Mouse (Mus musculus) stomach, postnatal 0 days (tissue): ENCODE results near the gene Efna5. TPM values are rescaled to one million over a fixed set of nuclear protein-coding genes. Genes with fewer than 3 reads are reported as not detected.

Source experiments
- ATAC-seq: fragments of 200-750 bp; cut with Nextera tagmentation; 2 replicates; pipeline ENCODE4 v1.8.0; 2017; ENCODE audit not compliant: low FRiP score, low TSS enrichment
- DNase-seq: peaks from one replicate; pipeline ENCODE4 v3.0.0-alpha.2; 2016; ENCODE audit warnings: low spot score
- H3K27ac ChIP-seq: fragments of 300-500 bp; sonication (generic); replicated peaks from 2 replicates; pipeline ENCODE4 v1.5.1; 2014; ENCODE audit warnings: mild to moderate bottlenecking, control low read depth
- H3K27me3 ChIP-seq: fragments of 300-500 bp; sonication (generic); 2 replicates; pipeline ENCODE4 v1.6.1; 2014; ENCODE audit warnings: low read length; ENCODE audit not compliant: control insufficient read depth, insufficient read depth
- H3K36me3 ChIP-seq: fragments of 300-500 bp; sonication (generic); 2 replicates; pipeline ENCODE4 v1.6.1; 2014; ENCODE audit warnings: low read length, mixed read lengths; ENCODE audit not compliant: control insufficient read depth, insufficient read depth
- H3K4me1 ChIP-seq: fragments of 300-500 bp; sonication (generic); replicated peaks from 2 replicates; pipeline ENCODE4 v1.6.1; 2014; ENCODE audit warnings: antibody characterized with exemption; ENCODE audit not compliant: control insufficient read depth, insufficient read depth
- H3K4me2 ChIP-seq: fragments of 300-500 bp; sonication (generic); replicated peaks from 2 replicates; pipeline ENCODE4 v1.6.1; 2014; ENCODE audit warnings: low read depth, mild to moderate bottlenecking, control low read depth, moderate library complexity
- H3K4me3 ChIP-seq: fragments of 300-500 bp; sonication (generic); 2 replicates; pipeline ENCODE4 v1.5.1; 2014; ENCODE audit warnings: low read depth, low read length, control low read depth
- H3K9ac ChIP-seq: fragments of 300-500 bp; sonication (generic); 2 replicates; pipeline ENCODE4 v1.6.1; 2014; ENCODE audit warnings: mild to moderate bottlenecking, low read length, control low read depth, mixed read lengths
- H3K9me3 ChIP-seq: fragments of 300-500 bp; sonication (generic); 2 replicates; pipeline ENCODE4 v1.6.1; 2016; ENCODE audit warnings: low read length; ENCODE audit not compliant: control insufficient read depth
- CTCF ChIP-seq: IDR thresholded peaks from 2 replicates; pipeline ENCODE4 v1.5.1; 2016; ENCODE audit warnings: antibody characterized with exemption, low read depth, mild to moderate bottlenecking, moderate library complexity
- EP300 ChIP-seq: optimal IDR thresholded peaks from 2 replicates; pipeline ENCODE3; 2016; ENCODE audit warnings: antibody characterized with exemption
- WGBS: fragments of 180-500 bp; shearing (Covaris S2); extraction: QIAGEN DNeasy Blood & Tissue Kit; methylation state at CpG from one replicate; pipeline ENCODE4 v1.1.7; 2014; 5-methylcytosine and 5-hydroxymethylcytosine counted together
- polyA plus RNA-seq: library from polyadenylated mRNA; unstranded; fragments of >200 nt; fragmentation: Nextera tagmentation; extraction: Ambion mirVana; gene quantifications from 2 replicates; pipeline ENCODE4 v1.2.1, GENCODE M21; 2015

Gene Efna5
- polyA plus RNA-seq, 1 experiment from 2014 or later: 23.9 TPM

GRCm38 (mm10) chr17:62816879-62817278 lies 64.2 kb downstream of the Efna5 start:
- no peaks in the 10 kb centered on the region for H3K27me3 ChIP-seq
- 0 out of 2 replicates have a peak, but pooled peaks cover 4% of the 10 kb centered on the region for H3K4me1 ChIP-seq
- WGBS: 30% methylated on average over 10 of the region's 10 CpGs
- H3K9ac ChIP-seq: no peak overlapping the region
- no peak overlapping the region for H3K4me3 ChIP-seq
- H3K4me2 ChIP-seq: no peak overlapping the region; the same call in 1 of the 2 replicates
- no peak overlapping the region for H3K27ac ChIP-seq
- TF ChIP-seq CTCF: no peak
- no peak for TF ChIP-seq EP300
- no peaks in the 10 kb centered on the region for H3K9me3 ChIP-seq
- ATAC-seq (no peak), DNase-seq (no peak)
- H3K36me3 ChIP-seq: no peaks in the 10 kb centered on the region

- Histone ChIP-seq H3K4me2 (no peak overlapping the region), H3K9me3 (no peaks in the 10 kb centered on the region), H3K4me1 (0 out of 2 replicates have a peak, but pooled peaks cover 2% of the 10 kb centered on the region), H3K9ac (no peak overlapping the region), H3K36me3 (no peaks in the 10 kb centered on the region), H3K27ac (no peak overlapping the region), H3K4me3 (no peak overlapping the region), H3K27me3 (no peaks in the 10 kb centered on the region)
- DNase-seq (no peak), ATAC-seq (no peak)
- TF ChIP-seq CTCF (no peak), EP300 (no peak)
- WGBS: 84% methylated on average over 6 of the region's 6 CpGs
These were observed 67.7 kb downstream of the Efna5 start for GRCm38 (mm10) chr17:62813461-62813860.

- DNase-seq (no peak), ATAC-seq (no peak)
- Histone ChIP-seq H3K4me1 (no peaks in the 10 kb centered on the region), H3K9me3 (no peaks in the 10 kb centered on the region), H3K9ac (no peak overlapping the region), H3K4me3 (no peak overlapping the region), H3K27me3 (no peaks in the 10 kb centered on the region), H3K4me2 (no peak overlapping the region), H3K27ac (no peak overlapping the region), H3K36me3 (no peaks in the 10 kb centered on the region)
- TF ChIP-seq CTCF (no peak), EP300 (no peak)
- WGBS: 89% methylated on average over 4 of the region's 4 CpGs
These were observed 73.2 kb downstream of the Efna5 start for GRCm38 (mm10) chr17:62807891-62808290.

GRCm38 (mm10) chr17:62806646-62807045 lies 74.5 kb downstream of the Efna5 start:
- H3K4me3 ChIP-seq: no peak overlapping the region
- DNase-seq: no peak
- H3K27me3 ChIP-seq: no peaks in the 10 kb centered on the region
- no peaks in the 10 kb centered on the region for H3K9me3 ChIP-seq
- H3K4me1 ChIP-seq: no peaks in the 10 kb centered on the region
- no peak for ATAC-seq
- no peak overlapping the region for H3K9ac ChIP-seq
- no peak overlapping the region for H3K27ac ChIP-seq
- no peaks in the 10 kb centered on the region for H3K36me3 ChIP-seq
- WGBS: 62% methylated on average over 6 of the region's 6 CpGs
- no peak overlapping the region for H3K4me2 ChIP-seq
- TF ChIP-seq CTCF (no peak), EP300 (no peak)

- DNase-seq (no peak), ATAC-seq (no peak)
- TF ChIP-seq CTCF (peak; percentile 29), EP300 (no peak)
- no peak overlapping the region for H3K9ac ChIP-seq
- no peaks in the 10 kb centered on the region for H3K36me3 ChIP-seq
- no peaks in the 10 kb centered on the region for H3K27me3 ChIP-seq
- 65% methylated on average over 6 of the region's 6 CpGs for WGBS
- H3K4me3 ChIP-seq: no peak overlapping the region
- H3K4me1 ChIP-seq: no peaks in the 10 kb centered on the region
- H3K9me3 ChIP-seq: no peaks in the 10 kb centered on the region
- no peak overlapping the region for H3K4me2 ChIP-seq
- H3K27ac ChIP-seq: no peak overlapping the region
These were observed 78.4 kb downstream of the Efna5 start for GRCm38 (mm10) chr17:62802748-62803147.

- Histone ChIP-seq H3K9ac (no peak overlapping the region), H3K4me2 (no peak overlapping the region), H3K27me3 (no peaks in the 10 kb centered on the region), H3K4me1 (no peaks in the 10 kb centered on the region), H3K9me3 (no peaks in the 10 kb centered on the region), H3K36me3 (no peaks in the 10 kb centered on the region), H3K4me3 (no peak overlapping the region), H3K27ac (no peak overlapping the region)
- no peak for ATAC-seq
- TF ChIP-seq CTCF (no peak), EP300 (no peak)
- DNase-seq: no peak
- 87% methylated on average over 3 of the region's 3 CpGs for WGBS
These were observed 83.8 kb downstream of the Efna5 start for GRCm38 (mm10) chr17:62797272-62797671.
